Mouse (Mus musculus): ENCODE results near the gene Prr12. TPM values are rescaled to one million over a fixed set of nuclear protein-coding genes. Genes with fewer than 3 reads are reported as not detected.

Gene Prr12
- polyA plus RNA-seq, 1 experiment from 2014 or later = 15.0 TPM

DNA sequence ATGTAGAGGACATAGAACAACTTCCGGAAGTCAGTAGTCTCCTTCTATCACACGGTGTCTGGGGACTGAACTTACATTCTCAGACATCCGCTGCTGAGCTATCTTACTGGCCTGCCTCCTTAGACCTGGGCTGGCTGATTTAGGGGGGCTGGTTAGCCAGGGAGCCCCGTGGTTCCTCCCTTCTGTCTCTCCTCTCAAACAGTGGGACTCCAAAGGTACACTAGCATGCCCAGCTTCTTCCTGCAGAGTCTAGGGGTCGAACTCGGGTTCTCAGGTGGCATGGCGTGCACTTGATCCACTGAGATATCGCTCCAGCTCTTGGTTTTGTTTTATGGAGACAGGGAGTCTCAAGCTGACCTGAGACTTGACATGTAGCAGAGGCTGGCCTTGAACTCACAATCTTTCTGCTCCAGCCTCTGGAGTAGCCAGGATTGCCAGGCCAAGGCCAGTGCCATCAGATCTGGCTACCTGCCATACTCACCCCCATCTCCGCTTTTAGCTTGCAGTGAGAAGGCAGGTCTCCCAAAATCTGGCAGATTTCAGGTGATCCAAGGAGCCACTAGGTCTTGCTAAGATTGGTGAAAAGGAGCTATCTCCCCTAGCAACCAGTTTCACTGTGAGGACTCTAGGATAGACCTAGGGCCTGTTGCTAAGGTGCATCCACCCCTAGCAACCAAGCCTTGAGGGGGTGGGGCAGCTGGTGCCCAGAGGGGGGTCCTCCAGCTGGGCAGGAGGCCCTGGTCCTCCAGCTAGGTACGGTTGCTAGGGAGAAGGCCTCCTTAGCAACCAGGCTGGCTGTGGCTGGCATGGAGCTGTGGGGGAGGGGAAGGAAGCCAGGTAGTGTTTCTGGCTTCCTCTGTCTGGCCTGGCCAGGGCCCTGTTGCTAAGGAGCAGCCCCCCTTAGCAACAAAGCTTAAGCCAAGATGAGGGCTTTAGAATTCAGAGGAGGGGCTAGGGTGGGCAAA is 6.2 kb upstream of the Prr12 start:
- ATAC-seq (replicated peaks; ENCODE audit: low FRiP score, low TSS enrichment, low read depth) (no peak), DNase-seq (ENCODE audit: low spot score) (no peak)
- peak overlapping the region; percentile 47 for H3K27ac ChIP-seq (ENCODE audit: low read depth)
- H3K9ac ChIP-seq (ENCODE audit: low read length) = no peak overlapping the region
- H3K4me2 ChIP-seq (ENCODE audit: low read length) = peak overlapping the region; percentile 0; the same call in 1 of the 2 replicates
- no peaks in the 10 kb centered on the region for H3K36me3 ChIP-seq (ENCODE audit: control insufficient read depth, insufficient read depth, low read length)
- no peak overlapping the region for H3K4me3 ChIP-seq (ENCODE audit: low read depth, low read length)
- 75% methylated on average over 10 of the region's 10 CpGs for WGBS
- no peaks in the 10 kb centered on the region for H3K27me3 ChIP-seq (replicated peaks; ENCODE audit: control insufficient read depth, insufficient read depth, low read length)
- H3K4me1 ChIP-seq (replicated peaks; ENCODE audit: control insufficient read depth, insufficient read depth, low read length) = peaks cover 22% of the 10 kb centered on the region
- no peaks in the 10 kb centered on the region for H3K9me3 ChIP-seq (ENCODE audit: control insufficient read depth, low read length)

DNA sequence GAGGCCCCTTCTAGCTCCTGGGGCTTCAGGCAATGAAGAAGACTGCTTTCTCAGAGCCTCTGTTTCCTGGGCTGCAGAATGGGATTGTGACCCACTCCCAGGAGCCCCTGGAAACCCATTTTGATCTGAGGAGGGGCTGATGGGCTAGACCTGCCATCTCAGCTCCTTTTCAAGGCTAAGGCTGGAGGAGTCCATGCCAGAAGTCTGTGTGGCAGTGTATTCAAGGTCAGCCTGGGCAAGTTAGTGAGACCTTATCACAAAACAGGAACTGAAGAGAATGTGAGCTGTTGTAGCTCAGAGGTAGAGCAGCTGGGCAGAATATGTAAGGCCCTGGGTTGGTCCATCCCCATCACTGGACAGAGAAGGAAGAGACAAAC is 4.3 kb upstream of the Prr12 start:
- H3K4me2 ChIP-seq (ENCODE audit: low read length) = no peak overlapping the region
- no peaks in the 10 kb centered on the region for H3K9me3 ChIP-seq (ENCODE audit: control insufficient read depth, low read length)
- H3K4me1 ChIP-seq (replicated peaks; ENCODE audit: control insufficient read depth, insufficient read depth, low read length) = peaks cover 18% of the 10 kb centered on the region
- ATAC-seq (replicated peaks; ENCODE audit: low FRiP score, low TSS enrichment, low read depth) = no peak
- H3K36me3 ChIP-seq (ENCODE audit: control insufficient read depth, insufficient read depth, low read length) = no peaks in the 10 kb centered on the region
- no peak overlapping the region for H3K4me3 ChIP-seq (ENCODE audit: low read depth, low read length)
- H3K9ac ChIP-seq (ENCODE audit: low read length) = no peak overlapping the region
- no peaks in the 10 kb centered on the region for H3K27me3 ChIP-seq (replicated peaks; ENCODE audit: control insufficient read depth, insufficient read depth, low read length)
- DNase-seq (ENCODE audit: low spot score) = no peak
- H3K27ac ChIP-seq (ENCODE audit: low read depth) = no peak overlapping the region

DNA sequence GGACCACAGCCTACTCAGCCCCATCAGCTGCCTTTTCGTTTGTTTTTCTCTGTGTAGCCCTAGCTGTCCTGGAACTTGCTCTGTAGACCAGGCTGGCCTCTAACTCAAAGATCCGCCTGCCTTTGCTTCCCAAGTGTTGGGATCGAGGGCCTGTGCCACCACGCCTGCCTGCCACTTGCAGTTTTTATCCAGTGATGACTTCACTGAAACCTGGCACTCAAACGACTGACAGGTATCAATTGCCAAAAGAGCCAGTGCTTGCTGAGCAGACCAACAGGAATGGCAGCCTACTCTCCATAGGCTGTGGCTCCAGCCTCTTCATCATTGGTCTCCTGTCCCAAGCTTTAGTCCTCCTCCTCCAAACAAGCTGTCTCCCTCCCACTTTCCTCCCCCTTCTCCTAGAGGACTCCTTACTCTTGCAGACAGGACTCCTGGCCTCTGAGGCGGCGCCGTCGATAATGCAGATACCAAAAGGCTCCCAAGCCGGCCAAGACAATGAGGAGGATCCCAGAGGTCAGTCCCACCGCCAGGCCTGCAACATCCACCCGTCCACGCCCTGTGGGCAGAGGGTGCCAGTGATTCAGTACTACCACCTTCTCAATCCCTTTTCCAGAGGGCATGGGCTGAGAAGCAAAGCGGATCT is 3.8 kb upstream of the Prr12 start:
- H3K4me1 ChIP-seq (replicated peaks; ENCODE audit: control insufficient read depth, insufficient read depth, low read length) = peaks cover 17% of the 10 kb centered on the region
- no peaks in the 10 kb centered on the region for H3K9me3 ChIP-seq (ENCODE audit: control insufficient read depth, low read length)
- no peak overlapping the region for H3K27ac ChIP-seq (ENCODE audit: low read depth)
- no peaks in the 10 kb centered on the region for H3K27me3 ChIP-seq (replicated peaks; ENCODE audit: control insufficient read depth, insufficient read depth, low read length)
- 66% methylated on average over 14 of the region's 14 CpGs for WGBS
- no peaks in the 10 kb centered on the region for H3K36me3 ChIP-seq (ENCODE audit: control insufficient read depth, insufficient read depth, low read length)
- ATAC-seq (replicated peaks; ENCODE audit: low FRiP score, low TSS enrichment, low read depth) (no peak), DNase-seq (ENCODE audit: low spot score) (no peak)
- no peak overlapping the region for H3K9ac ChIP-seq (ENCODE audit: low read length)
- H3K4me3 ChIP-seq (ENCODE audit: low read depth, low read length) = no peak overlapping the region
- H3K4me2 ChIP-seq (ENCODE audit: low read length) = no peak overlapping the region

DNA sequence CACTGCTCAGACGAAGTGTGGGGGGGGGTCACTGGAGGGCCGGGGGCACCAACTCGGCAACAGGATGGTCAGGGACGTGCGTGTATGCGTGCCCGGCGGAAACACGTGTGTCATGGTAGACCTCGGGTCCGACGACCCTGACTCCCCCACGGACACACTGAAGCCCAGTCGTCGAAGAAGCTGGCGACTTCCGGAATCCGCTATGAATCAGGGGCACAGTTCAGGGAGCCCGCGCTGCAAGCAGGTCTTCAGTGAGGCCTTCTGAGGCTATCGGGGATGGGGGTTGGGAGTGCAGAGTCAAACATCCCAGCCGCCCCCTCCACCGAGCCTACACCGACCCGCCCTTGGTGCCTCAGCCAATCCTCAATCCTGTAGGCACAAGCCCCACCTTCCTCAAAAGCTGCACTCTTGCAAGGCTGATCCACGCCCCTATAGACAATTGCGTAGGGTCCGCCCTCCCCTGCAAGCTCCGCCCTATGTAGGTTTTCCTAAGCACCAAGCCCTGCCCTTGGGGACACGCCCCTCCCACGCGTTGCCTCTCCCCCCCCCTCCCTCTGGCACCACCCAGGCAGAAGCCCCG is 1.3 kb upstream of the Prr12 start:
- ATAC-seq (replicated peaks; ENCODE audit: low FRiP score, low TSS enrichment, low read depth) = peak; percentile 90
- peak; percentile 95 for DNase-seq (ENCODE audit: low spot score)
- peaks cover 15% of the 10 kb centered on the region; the same call in 1 of the 2 replicates for H3K4me1 ChIP-seq (replicated peaks; ENCODE audit: control insufficient read depth, insufficient read depth, low read length)
- H3K9me3 ChIP-seq (ENCODE audit: control insufficient read depth, low read length) = no peaks in the 10 kb centered on the region
- peak overlapping the region; percentile 98 for H3K4me2 ChIP-seq (ENCODE audit: low read length)
- peak overlapping the region; percentile 78 for H3K4me3 ChIP-seq (ENCODE audit: low read depth, low read length)
- H3K27me3 ChIP-seq (replicated peaks; ENCODE audit: control insufficient read depth, insufficient read depth, low read length) = no peaks in the 10 kb centered on the region
- H3K9ac ChIP-seq (ENCODE audit: low read length) = peak overlapping the region; percentile 80
- H3K36me3 ChIP-seq (ENCODE audit: control insufficient read depth, insufficient read depth, low read length) = peaks cover 14% of the 10 kb centered on the region
- peak overlapping the region; percentile 98 for H3K27ac ChIP-seq (ENCODE audit: low read depth)
- under 1% methylated on average over 33 of the region's 33 CpGs for WGBS

DNA sequence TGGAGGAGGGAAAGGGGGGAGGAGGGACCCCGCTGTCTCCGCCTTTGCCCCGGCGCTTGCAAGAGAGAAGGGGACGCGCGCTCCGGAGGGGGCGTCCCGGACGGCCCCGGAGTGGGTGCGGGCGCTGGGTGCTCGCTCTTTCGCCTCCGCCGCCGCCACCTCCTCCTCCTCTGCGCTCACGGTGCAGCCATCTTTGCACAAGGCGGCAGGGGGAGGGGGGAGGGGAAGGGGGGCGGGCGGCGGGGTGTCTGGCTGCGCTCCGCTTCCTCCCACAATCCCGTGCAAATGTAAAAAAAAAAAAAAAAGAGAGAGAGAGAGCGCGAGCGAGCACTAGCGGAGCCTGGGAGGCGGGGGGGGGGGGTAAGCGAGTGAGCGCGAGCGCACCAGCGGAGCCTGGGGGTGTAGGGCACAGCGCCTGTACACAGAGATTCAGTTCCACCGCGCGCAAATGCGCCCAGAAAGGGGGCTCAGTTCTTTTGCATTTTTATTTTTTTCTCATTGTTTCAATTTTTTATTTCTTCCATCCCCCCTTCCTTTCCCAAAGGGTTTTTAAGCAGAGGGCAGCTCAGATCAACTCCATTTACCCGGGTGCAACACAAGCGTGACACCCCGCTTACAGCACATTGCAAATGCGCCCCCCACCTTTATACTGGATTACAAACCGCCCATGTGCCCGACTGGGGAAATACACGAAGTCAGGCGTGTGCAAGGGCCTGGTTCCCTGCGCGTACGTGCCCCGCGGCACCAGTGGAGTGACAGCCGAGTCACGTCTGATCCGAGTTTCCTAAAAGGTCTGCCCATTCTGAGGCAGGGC is 643 bp upstream of the Prr12 start:
- Histone ChIP-seq H3K9me3 (ENCODE audit: control insufficient read depth, low read length) (no peaks in the 10 kb centered on the region), H3K4me3 (ENCODE audit: low read depth, low read length) (peak overlapping the region; percentile 78), H3K27me3 (replicated peaks; ENCODE audit: control insufficient read depth, insufficient read depth, low read length) (no peaks in the 10 kb centered on the region), H3K27ac (ENCODE audit: low read depth) (peak overlapping the region; percentile 98), H3K4me2 (ENCODE audit: low read length) (peak overlapping the region; percentile 98), H3K36me3 (ENCODE audit: control insufficient read depth, insufficient read depth, low read length) (peaks cover 21% of the 10 kb centered on the region), H3K9ac (ENCODE audit: low read length) (peak overlapping the region; percentile 80), H3K4me1 (replicated peaks; ENCODE audit: control insufficient read depth, insufficient read depth, low read length) (peaks cover 10% of the 10 kb centered on the region; the same call in 1 of the 2 replicates)
- ATAC-seq (replicated peaks; ENCODE audit: low FRiP score, low TSS enrichment, low read depth) (peak; percentile 54), DNase-seq (ENCODE audit: low spot score) (peak; percentile 91)
- WGBS = under 1% methylated on average over 37 of the region's 59 CpGs

DNA sequence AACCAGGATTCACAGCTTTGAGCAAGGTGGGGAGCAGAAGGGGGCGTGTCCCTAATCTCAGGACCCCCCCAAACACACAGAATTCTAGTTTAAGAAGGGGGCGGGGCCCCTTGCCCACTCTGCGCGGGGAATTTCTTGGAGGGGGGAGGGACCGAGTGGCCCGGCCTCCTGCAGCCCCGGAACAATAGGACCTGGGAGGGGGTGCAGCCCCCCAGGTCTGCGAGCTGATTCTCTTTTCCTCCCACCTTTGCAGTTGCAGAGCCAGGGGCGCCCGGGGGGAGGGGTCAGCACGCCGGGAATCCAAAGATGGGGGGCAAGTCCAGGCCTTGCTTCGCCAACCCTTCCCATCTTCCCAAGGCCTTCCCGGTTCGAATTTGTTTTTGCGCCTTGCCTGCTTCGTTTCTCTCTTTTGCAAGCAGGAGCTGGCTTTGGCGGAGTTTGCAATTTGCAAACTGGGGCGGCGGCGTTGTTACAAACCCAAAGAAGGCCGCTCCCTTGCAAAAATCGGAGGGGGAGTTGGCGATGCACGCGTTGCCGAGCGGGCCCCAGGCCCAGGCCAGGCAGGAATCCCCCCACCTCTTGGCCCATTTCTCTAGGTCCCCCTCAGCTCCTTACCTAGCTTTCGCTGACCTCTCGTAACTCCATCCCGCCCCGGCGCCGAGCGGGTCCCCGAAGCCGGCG is 360 bp downstream of the Prr12 start:
- ATAC-seq (replicated peaks; ENCODE audit: low FRiP score, low TSS enrichment, low read depth) (no peak), DNase-seq (ENCODE audit: low spot score) (peak; percentile 79)
- Histone ChIP-seq H3K27me3 (replicated peaks; ENCODE audit: control insufficient read depth, insufficient read depth, low read length) (no peaks in the 10 kb centered on the region), H3K4me3 (ENCODE audit: low read depth, low read length) (peak overlapping the region; percentile 78), H3K4me1 (replicated peaks; ENCODE audit: control insufficient read depth, insufficient read depth, low read length) (peaks cover 10% of the 10 kb centered on the region; the same call in 1 of the 2 replicates), H3K36me3 (ENCODE audit: control insufficient read depth, insufficient read depth, low read length) (peaks cover 31% of the 10 kb centered on the region), H3K4me2 (ENCODE audit: low read length) (peak overlapping the region; percentile 98), H3K9me3 (ENCODE audit: control insufficient read depth, low read length) (no peaks in the 10 kb centered on the region), H3K27ac (ENCODE audit: low read depth) (peak overlapping the region; percentile 98), H3K9ac (ENCODE audit: low read length) (peak overlapping the region; percentile 80)
- WGBS = 1% methylated on average over 38 of the region's 38 CpGs

DNA sequence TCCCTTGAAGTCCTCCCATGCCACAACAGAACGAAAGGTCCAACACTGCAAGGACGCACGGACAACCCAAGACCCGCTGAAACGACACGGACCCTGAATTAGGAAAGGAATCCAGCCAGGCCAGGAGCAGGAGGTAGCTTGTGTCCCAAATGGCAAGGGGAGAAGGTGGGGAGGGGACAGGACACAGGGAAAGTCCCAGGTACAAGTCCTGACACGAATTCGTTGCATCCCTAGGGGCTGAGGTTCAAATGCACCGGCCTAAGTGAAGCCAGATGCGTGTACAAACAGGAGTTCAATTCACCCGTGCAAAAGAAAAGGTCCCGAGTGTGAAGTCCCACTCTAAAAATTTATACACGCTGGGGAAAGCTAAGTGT is 1.1 kb downstream of the Prr12 start:
- H3K9me3 ChIP-seq (ENCODE audit: control insufficient read depth, low read length) = no peaks in the 10 kb centered on the region
- peak overlapping the region; percentile 98 for H3K4me2 ChIP-seq (ENCODE audit: low read length)
- H3K9ac ChIP-seq (ENCODE audit: low read length) = peak overlapping the region; percentile 80
- H3K27ac ChIP-seq (ENCODE audit: low read depth) = peak overlapping the region; percentile 98; the same call in 1 of the 2 replicates
- 2% methylated on average over 13 of the region's 13 CpGs for WGBS
- peaks cover 39% of the 10 kb centered on the region for H3K36me3 ChIP-seq (ENCODE audit: control insufficient read depth, insufficient read depth, low read length)
- peaks cover 10% of the 10 kb centered on the region; the same call in 1 of the 2 replicates for H3K4me1 ChIP-seq (replicated peaks; ENCODE audit: control insufficient read depth, insufficient read depth, low read length)
- peak overlapping the region; percentile 78 for H3K4me3 ChIP-seq (ENCODE audit: low read depth, low read length)
- ATAC-seq (replicated peaks; ENCODE audit: low FRiP score, low TSS enrichment, low read depth) = no peak
- H3K27me3 ChIP-seq (replicated peaks; ENCODE audit: control insufficient read depth, insufficient read depth, low read length) = no peaks in the 10 kb centered on the region
- no peak for DNase-seq (ENCODE audit: low spot score)

Data from intestine, embryonic 14.5 days (tissue).